Mouse (Mus musculus): Measurements from ENCODE around the gene Syne1. TPM values are rescaled to one million over a fixed set of nuclear protein-coding genes. Genes with fewer than 3 reads are reported as not detected.

Syne1 gene
- total and polyA plus RNA-seq, 2 experiments from 2014 or later = 25.9 to 71.2 TPM

GRCm38 (mm10) chr10:5353390-5353789 lies 197.9 kb downstream of the Syne1 start:
- Histone ChIP-seq H3K4me2 (ENCODE audit: low read depth, low read length) (no peak overlapping the region), H3K27me3 (ENCODE audit: control insufficient read depth, insufficient read depth, low read length) (no peaks in the 10 kb centered on the region), H3K9me3 (replicated peaks; ENCODE audit: control insufficient read depth, low read length) (no peaks in the 10 kb centered on the region), H3K4me3 (ENCODE audit: low read depth, low read length) (no peak overlapping the region), H3K4me1 (ENCODE audit: control insufficient read depth, insufficient read depth) (no peaks in the 10 kb centered on the region), H3K36me3 (replicated peaks; ENCODE audit: control insufficient read depth, insufficient read depth, low read length) (no peaks in the 10 kb centered on the region), H3K9ac (replicated peaks; ENCODE audit: low read depth, low read length) (no peak overlapping the region), H3K27ac (ENCODE audit: low read depth) (no peak overlapping the region)
- ATAC-seq (ENCODE audit: insufficient read depth, low read depth) (no peak), DNase-seq (ENCODE audit: low spot score) (no peak)
- 90% methylated on average over 1 of the region's 1 CpGs for WGBS
- no peak for TF ChIP-seq EP300 (IDR thresholded peaks at IDR 0.05; ENCODE audit: low read depth)
- no peak for TF ChIP-seq CTCF (IDR thresholded peaks at IDR 0.05; ENCODE audit: low read depth)

DNA sequence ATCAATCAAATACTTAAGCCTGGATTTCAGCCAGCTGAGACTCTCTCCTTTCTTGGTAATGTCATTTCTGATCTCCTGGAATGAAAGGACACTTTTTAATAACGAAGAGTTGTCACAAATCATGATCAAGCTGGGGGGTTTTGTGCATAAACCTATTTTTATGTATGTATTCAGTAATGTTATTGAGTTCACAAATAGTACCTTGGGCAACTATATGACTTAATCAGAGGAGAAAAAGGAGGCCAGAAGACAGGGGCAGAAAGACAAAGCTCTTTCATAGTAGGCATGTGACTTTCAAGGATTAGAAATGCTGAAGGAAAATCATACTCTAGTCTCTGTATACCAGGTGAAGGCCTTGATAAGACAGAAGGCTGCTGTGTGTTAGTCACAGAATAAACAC lies 204.4 kb downstream of the Syne1 start:
- Histone ChIP-seq H3K4me2 (ENCODE audit: low read depth, low read length) (no peak overlapping the region), H3K4me1 (ENCODE audit: control insufficient read depth, insufficient read depth) (no peaks in the 10 kb centered on the region), H3K4me3 (ENCODE audit: low read depth, low read length) (no peak overlapping the region), H3K36me3 (replicated peaks; ENCODE audit: control insufficient read depth, insufficient read depth, low read length) (no peaks in the 10 kb centered on the region), H3K9ac (replicated peaks; ENCODE audit: low read depth, low read length) (no peak overlapping the region), H3K27ac (ENCODE audit: low read depth) (no peak overlapping the region), H3K9me3 (replicated peaks; ENCODE audit: control insufficient read depth, low read length) (no peaks in the 10 kb centered on the region), H3K27me3 (ENCODE audit: control insufficient read depth, insufficient read depth, low read length) (no peaks in the 10 kb centered on the region)
- TF ChIP-seq EP300 (IDR thresholded peaks at IDR 0.05; ENCODE audit: low read depth) (no peak), CTCF (IDR thresholded peaks at IDR 0.05; ENCODE audit: low read depth) (no peak)
- no peak for DNase-seq (ENCODE audit: low spot score)
- 52% methylated on average over 1 of the region's 1 CpGs for WGBS
- ATAC-seq (ENCODE audit: insufficient read depth, low read depth) = no peak

- no peaks in the 10 kb centered on the region for H3K9me3 ChIP-seq (replicated peaks; ENCODE audit: control insufficient read depth, low read length)
- H3K36me3 ChIP-seq (replicated peaks; ENCODE audit: control insufficient read depth, insufficient read depth, low read length) = no peaks in the 10 kb centered on the region
- DNase-seq (ENCODE audit: low spot score) = no peak
- no peak for ATAC-seq (ENCODE audit: insufficient read depth, low read depth)
- no peaks in the 10 kb centered on the region for H3K27me3 ChIP-seq (ENCODE audit: control insufficient read depth, insufficient read depth, low read length)
- no peaks in the 10 kb centered on the region for H3K4me1 ChIP-seq (ENCODE audit: control insufficient read depth, insufficient read depth)
- WGBS = 50% methylated on average over 4 of the region's 4 CpGs
- TF ChIP-seq CTCF (IDR thresholded peaks at IDR 0.05; ENCODE audit: low read depth) = no peak
- TF ChIP-seq EP300 (IDR thresholded peaks at IDR 0.05; ENCODE audit: low read depth) = no peak
- no peak overlapping the region for H3K9ac ChIP-seq (replicated peaks; ENCODE audit: low read depth, low read length)
- no peak overlapping the region for H3K4me2 ChIP-seq (ENCODE audit: low read depth, low read length)
- H3K27ac ChIP-seq (ENCODE audit: low read depth) = no peak overlapping the region
- no peak overlapping the region for H3K4me3 ChIP-seq (ENCODE audit: low read depth, low read length)
Measured at GRCm38 (mm10) chr10:5343211-5343610, 208.1 kb downstream of the Syne1 start.

DNA sequence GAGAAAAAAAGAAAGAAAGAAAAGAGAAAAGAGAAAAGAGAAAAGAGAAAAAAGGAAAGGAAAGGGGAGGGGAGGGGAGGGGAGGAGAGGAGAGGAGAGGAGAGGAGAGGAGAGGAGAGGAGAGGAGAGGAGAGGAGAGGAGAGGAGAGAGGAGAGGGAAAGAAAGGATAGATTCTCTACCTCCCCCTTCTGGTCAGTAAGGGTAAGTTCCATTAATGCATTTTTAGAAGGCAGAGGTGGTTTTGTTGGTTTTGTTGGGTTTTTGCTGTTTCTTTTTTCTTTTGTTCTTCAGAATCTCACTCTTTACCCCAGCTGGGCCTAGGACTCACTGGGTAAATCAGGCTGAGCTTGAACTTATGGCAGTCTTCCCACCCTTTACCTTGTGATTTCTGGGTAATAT lies 214.9 kb downstream of the Syne1 start:
- no peak overlapping the region for H3K4me2 ChIP-seq (ENCODE audit: low read depth, low read length)
- no peak for ATAC-seq (ENCODE audit: insufficient read depth, low read depth)
- no peaks in the 10 kb centered on the region for H3K27me3 ChIP-seq (ENCODE audit: control insufficient read depth, insufficient read depth, low read length)
- no peaks in the 10 kb centered on the region for H3K36me3 ChIP-seq (replicated peaks; ENCODE audit: control insufficient read depth, insufficient read depth, low read length)
- H3K9ac ChIP-seq (replicated peaks; ENCODE audit: low read depth, low read length) = no peak overlapping the region
- no peaks in the 10 kb centered on the region for H3K4me1 ChIP-seq (ENCODE audit: control insufficient read depth, insufficient read depth)
- TF ChIP-seq CTCF (IDR thresholded peaks at IDR 0.05; ENCODE audit: low read depth) (peak; percentile 26; the same call in 1 of the 2 replicates), EP300 (IDR thresholded peaks at IDR 0.05; ENCODE audit: low read depth) (no peak)
- no peak overlapping the region for H3K27ac ChIP-seq (ENCODE audit: low read depth)
- no peaks in the 10 kb centered on the region for H3K9me3 ChIP-seq (replicated peaks; ENCODE audit: control insufficient read depth, low read length)
- H3K4me3 ChIP-seq (ENCODE audit: low read depth, low read length) = no peak overlapping the region
- no peak for DNase-seq (ENCODE audit: low spot score)

DNA sequence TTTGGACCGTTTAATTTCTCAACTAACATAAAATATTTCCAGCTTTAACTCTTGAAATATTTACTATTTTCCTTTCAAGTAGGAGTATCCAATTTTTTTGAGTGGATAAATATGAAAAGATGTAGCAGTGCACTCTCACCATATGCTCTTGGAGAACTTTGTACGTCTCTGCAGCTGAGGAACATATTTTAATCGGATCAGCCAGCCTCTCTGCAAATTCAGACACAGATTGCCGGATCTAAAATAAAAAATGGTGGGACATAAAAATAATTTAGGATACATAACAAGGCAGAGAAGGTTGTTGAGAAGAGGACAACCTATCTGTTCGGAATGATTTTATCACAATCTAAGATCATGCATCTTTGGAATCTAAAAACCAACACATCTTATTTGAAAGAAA lies 218.5 kb downstream of the Syne1 start:
- TF ChIP-seq EP300 (IDR thresholded peaks at IDR 0.05; ENCODE audit: low read depth) (no peak), CTCF (IDR thresholded peaks at IDR 0.05; ENCODE audit: low read depth) (no peak)
- no peak overlapping the region for H3K27ac ChIP-seq (ENCODE audit: low read depth)
- H3K36me3 ChIP-seq (replicated peaks; ENCODE audit: control insufficient read depth, insufficient read depth, low read length) = no peaks in the 10 kb centered on the region
- H3K9ac ChIP-seq (replicated peaks; ENCODE audit: low read depth, low read length) = no peak overlapping the region
- ATAC-seq (ENCODE audit: insufficient read depth, low read depth) = no peak
- H3K27me3 ChIP-seq (ENCODE audit: control insufficient read depth, insufficient read depth, low read length) = no peaks in the 10 kb centered on the region
- 85% methylated on average over 5 of the region's 5 CpGs for WGBS
- H3K4me2 ChIP-seq (ENCODE audit: low read depth, low read length) = no peak overlapping the region
- no peak for DNase-seq (ENCODE audit: low spot score)
- H3K9me3 ChIP-seq (replicated peaks; ENCODE audit: control insufficient read depth, low read length) = no peaks in the 10 kb centered on the region
- no peaks in the 10 kb centered on the region for H3K4me1 ChIP-seq (ENCODE audit: control insufficient read depth, insufficient read depth)
- H3K4me3 ChIP-seq (ENCODE audit: low read depth, low read length) = no peak overlapping the region

GRCm38 (mm10) chr10:5326716-5327115 lies 224.6 kb downstream of the Syne1 start:
- Histone ChIP-seq H3K4me3 (ENCODE audit: low read depth, low read length) (no peak overlapping the region), H3K9ac (replicated peaks; ENCODE audit: low read depth, low read length) (no peak overlapping the region), H3K27me3 (ENCODE audit: control insufficient read depth, insufficient read depth, low read length) (no peaks in the 10 kb centered on the region), H3K27ac (ENCODE audit: low read depth) (no peak overlapping the region), H3K9me3 (replicated peaks; ENCODE audit: control insufficient read depth, low read length) (no peaks in the 10 kb centered on the region), H3K36me3 (replicated peaks; ENCODE audit: control insufficient read depth, insufficient read depth, low read length) (no peaks in the 10 kb centered on the region), H3K4me1 (ENCODE audit: control insufficient read depth, insufficient read depth) (no peaks in the 10 kb centered on the region), H3K4me2 (ENCODE audit: low read depth, low read length) (no peak overlapping the region)
- no peak for TF ChIP-seq EP300 (IDR thresholded peaks at IDR 0.05; ENCODE audit: low read depth)
- no peak for TF ChIP-seq CTCF (IDR thresholded peaks at IDR 0.05; ENCODE audit: low read depth)
- DNase-seq (ENCODE audit: low spot score) = no peak
- ATAC-seq (ENCODE audit: insufficient read depth, low read depth) = no peak
- 66% methylated on average over 9 of the region's 9 CpGs for WGBS

Measured in heart, postnatal 0 days (tissue).